Mouse (Mus musculus) right cerebral cortex, adult 18-20 months (tissue): ENCODE results near the gene Gm26602.
A peak's percentile ranks its signal among the peaks of the same experiment; 100 is the strongest.
"Not testable (repeated sequence)": the region's sequence is repeated elsewhere in the genome, so short reads cannot be mapped to it uniquely, and the experiment has no call there.

ENCODE experiments used
- DNase-seq: peaks from one replicate; pipeline ENCODE4 v3.0.0; 2022; ENCODE audit warnings: mixed read lengths

Gm26602 gene

DNA sequence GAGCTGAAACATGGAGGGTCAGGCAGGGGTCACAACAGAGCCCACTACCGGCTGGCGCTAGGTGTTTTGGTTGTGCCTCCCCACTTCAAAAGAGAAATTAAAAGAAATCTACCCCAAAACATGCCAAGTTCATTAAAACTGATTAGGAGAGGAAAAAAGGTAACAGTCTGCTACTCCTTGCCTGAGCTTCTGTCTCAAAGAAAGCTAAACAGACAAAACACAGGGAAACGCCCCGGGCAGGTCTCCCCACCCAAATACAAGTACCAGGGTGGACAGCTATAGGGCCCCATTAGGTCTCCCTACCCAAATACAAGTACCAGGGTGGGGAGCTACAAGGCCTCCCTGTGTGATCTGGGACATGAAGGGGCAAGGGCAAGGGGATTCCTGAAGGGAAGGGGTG is at the start of gene Gm26602:
TSS of gene Gm26602 (plus strand) at position 301 of the 400 bp plus-strand sequence.
- no peak for DNase-seq

DNA sequence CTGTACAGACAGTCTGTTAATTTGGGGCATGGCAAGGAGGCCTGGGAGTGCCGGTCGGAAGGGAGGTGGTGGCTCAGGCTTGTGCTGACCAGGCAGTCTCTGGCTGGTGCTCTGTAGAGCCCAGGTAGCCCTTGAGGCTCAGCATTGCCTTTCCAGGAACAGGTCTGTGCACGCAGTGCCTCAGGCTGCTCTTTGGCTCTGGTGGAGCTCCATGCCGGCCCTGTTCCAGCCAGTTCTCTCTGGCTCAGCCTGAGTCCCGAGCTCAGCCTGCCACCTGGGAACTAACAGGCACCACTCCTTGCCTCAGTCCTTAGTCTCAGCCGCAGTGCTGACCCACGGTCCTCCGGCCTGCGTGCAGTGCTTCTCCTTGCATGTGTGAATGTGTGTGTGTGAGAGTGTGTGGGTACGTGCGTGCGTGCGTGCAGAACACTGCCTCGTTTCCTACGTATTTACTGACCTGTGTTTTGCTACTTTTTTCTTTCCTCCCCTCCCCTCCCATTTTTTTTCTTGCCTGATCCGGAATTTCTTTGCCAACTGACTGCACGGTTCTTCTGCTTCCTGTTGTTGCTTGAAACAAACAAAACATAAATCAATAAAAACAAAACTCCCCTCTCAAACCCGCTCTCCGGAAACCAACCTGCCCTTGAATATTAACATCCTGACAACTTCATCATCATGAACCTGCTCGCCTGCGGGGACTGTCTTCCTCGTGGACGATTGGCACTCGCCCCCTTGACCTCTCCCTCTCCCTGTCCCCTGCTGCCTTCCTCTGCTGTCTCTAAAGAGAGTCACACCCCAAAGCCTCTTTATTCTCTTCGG is 49.2 kb upstream of the Gm26602 start:
- DNase-seq = no peak

DNA sequence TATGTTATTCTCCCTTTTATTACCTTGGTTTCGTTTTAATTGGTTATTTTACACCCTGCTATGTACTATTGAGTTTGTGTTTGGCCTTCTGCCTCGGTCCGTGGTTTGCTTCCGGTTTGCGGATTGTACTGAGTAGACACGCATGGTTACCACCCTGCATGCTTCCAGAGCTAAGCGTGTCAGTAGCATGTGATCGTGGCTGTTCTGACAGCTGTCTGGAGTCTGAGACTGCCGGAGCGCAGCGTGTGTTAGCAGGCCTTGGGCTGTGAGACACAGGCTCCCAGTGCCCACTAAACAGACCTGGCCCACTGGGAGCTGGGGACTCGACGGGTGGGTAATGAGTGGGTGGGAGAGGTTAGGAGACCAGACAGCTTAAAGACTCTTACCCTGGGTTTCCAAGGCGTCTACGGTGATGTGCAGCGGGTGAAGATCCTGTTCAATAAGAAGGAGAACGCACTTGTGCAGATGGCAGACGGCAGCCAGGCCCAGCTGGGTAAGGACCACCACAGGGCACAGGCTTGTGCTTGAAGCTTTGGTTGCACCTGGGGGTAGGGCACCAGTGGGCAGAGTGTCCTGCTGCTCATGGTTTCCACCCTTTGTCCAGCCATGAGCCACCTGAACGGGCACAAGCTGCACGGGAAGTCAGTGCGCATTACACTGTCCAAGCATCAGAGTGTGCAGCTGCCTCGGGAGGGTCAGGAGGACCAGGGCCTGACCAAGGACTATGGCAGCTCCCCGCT is 48.4 kb upstream of the Gm26602 start:
- DNase-seq = no peak

GRCm38 (mm10) chr10:79862925-79863324 is 47.7 kb upstream of the Gm26602 start:
- DNase-seq = no peak

DNA sequence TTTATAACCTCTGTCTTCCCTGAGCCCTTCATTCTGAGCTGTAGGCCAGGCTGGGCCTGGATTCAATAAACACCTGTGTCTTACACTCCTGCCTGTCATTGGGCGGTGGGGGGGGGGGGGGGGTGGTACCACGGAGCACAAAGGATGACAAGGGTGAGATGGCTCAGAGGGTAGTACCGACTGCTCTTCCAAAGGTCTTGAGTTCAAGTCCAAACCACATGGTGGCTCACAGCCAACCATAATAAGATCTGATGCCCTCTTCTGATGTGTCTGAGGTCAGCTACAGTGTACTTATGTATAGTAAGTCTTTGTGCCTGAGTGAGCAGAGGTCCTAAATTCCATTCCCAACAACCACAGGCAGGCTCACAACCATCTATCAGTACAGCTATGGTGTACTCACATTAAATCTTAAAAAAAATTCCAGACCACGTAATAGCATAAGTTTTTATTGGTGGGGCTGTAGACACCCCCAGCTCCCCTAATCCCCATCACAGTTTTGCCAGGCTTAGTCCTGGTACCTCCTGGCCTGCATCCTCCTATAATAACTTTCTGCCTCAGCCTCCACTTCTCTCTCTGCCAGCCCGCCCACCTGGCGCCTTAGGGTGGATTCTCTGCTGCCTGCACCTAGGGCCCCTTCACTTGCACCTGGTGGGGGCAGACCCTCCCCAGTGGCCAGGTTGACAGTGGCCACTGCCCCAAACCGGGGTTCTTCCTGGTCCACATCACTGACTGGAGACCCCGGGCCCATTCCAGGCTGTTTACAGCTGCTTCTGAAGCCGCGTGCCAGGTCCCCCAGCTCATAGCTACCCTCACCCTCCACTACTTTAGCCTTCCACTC is 46.1 kb upstream of the Gm26602 start:
- DNase-seq = no peak

- DNase-seq = no peak
These were observed 45.5 kb upstream of the Gm26602 start for GRCm38 (mm10) chr10:79865189-79865601.

GRCm38 (mm10) chr10:79865801-79866295 is 44.8 kb upstream of the Gm26602 start:
- no peak for DNase-seq

DNA sequence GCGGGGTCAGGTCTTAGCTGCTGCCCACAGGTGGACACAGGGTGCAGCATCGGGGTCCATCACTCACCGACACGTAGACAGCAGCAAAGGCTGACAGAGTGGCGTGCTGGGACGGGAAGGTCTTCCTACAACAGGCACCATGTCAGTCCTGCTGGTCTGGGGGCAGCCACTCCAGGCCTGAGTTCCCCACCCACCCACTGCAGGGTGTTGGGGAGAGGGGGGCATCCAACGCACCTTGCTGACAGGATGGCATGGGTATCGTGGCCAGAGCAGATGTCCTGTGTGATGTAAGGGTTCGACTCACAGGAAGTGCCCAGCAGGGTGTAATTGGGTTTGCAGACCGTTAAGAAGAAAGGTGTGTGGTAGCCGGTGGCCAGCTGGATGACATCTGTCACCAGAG is 44.1 kb upstream of the Gm26602 start:
- DNase-seq = no peak

- DNase-seq = no peak
These were observed 38.8 kb upstream of the Gm26602 start for GRCm38 (mm10) chr10:79871845-79872244.

DNA sequence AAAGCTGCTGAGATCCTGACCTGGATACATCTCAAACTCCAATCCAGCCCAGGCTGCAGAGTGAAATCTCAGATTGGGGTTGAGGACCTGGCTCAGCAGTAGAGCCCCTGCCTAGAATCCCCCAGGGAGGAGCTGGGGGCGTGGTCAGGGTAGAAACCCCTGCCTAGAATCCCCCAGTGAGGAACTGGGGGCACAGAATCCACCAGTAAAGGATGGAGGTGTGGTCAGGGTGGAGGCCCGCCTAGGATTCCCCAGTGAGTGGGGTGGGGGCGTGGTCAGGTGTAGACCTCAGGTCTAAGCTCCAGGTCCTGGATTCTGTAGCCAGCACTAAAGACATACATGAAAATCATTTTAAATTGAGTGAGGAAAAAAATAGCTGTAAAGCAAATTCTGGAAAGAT is 37.8 kb upstream of the Gm26602 start:
- no peak for DNase-seq

- no peak for DNase-seq
These were observed 37.3 kb upstream of the Gm26602 start for GRCm38 (mm10) chr10:79873313-79873712.

- DNase-seq = no peak
These were observed 36.9 kb upstream of the Gm26602 start for GRCm38 (mm10) chr10:79873715-79874289.

DNA sequence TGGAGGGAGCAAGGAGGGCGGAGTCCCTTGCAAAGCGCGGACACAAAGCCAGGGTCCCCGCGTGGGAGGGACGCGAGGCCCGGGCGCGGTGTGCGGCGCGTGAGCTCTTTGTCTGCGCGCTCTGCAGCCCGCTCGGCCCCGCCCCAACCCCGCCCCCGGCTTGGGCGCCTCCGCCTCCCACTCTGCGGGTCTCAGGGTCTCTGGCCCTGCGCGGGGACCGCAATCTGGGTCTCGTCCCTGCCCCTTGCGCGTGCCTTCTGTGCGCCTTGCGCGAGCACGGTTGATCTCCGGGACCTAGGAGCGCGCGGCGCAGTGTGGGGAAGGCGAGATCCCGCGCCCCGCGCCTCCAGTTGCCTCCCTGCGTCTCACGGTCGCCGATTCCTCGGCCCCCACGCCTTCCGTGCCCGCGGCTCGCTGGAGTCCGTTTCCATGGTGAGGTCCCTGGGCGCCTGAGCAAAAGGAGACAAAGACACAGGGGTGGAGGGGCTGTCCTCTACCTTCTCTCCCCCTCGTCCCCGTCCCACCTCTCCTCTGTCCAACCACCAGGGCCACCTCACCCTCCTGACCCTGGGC is 36.3 kb upstream of the Gm26602 start, which contains the start of the genes Prtn3 and Plppr3:
TSS of gene Prtn3 (plus strand) at position 187 of the 573 bp plus-strand sequence.
TSS of gene Plppr3 (minus strand) at position 345 of the 573 bp plus-strand sequence.
- DNase-seq = peak; percentile 46

- no peak for DNase-seq
These were observed 33.5 kb upstream of the Gm26602 start for GRCm38 (mm10) chr10:79877174-79877573.

- DNase-seq = no peak
These were observed 32.9 kb upstream of the Gm26602 start for GRCm38 (mm10) chr10:79877757-79878156.

GRCm38 (mm10) chr10:79879527-79879926 is 31.1 kb upstream of the Gm26602 start:
- no peak for DNase-seq

- no peak for DNase-seq
These were observed 29.9 kb upstream of the Gm26602 start for GRCm38 (mm10) chr10:79880721-79881120.

- no peak for DNase-seq
These were observed 28.7 kb upstream of the Gm26602 start for GRCm38 (mm10) chr10:79881981-79882380.

GRCm38 (mm10) chr10:79883297-79884084 is 27.2 kb upstream of the Gm26602 start:
- DNase-seq = peak; percentile 80

GRCm38 (mm10) chr10:79884446-79884845 is 26.2 kb upstream of the Gm26602 start:
- DNase-seq = no peak

DNA sequence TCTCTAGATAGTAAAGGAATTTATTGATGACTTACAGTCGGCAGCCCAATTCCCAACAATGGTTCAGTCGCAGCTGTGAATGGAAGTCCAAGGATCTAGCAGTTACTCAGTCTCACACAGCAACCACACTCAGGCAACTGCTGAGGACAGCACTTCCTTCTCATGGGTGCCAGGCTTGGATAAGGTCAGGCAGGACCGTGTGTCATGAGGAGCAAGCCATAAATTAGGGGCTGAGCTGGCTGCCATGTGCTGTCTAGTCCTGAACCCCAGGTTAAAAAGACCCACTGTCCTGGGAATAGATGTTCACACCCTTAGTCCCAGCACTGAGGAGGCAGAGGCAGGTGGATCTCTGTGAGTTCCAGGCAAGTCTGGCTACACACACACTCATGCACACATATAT is 25.7 kb upstream of the Gm26602 start:
- DNase-seq = not testable (repeated sequence)
